Mouse (Mus musculus) neural tube, embryonic 11.5 days (tissue): Measurements from ENCODE around the gene Ccdc96. TPM values are rescaled to one million over a fixed set of nuclear protein-coding genes. Genes with fewer than 3 reads are reported as not detected.

Source experiments
- ATAC-seq: fragments of 200-750 bp; cut with Nextera tagmentation; 2 replicates; pipeline ENCODE4 v1.8.0; 2017; ENCODE audit warnings: moderate number of reproducible peaks, mild to moderate bottlenecking, moderate TSS enrichment, moderate library complexity; ENCODE audit not compliant: insufficient read depth, low FRiP score, low TSS enrichment
- DNase-seq: peaks from one replicate; pipeline ENCODE4 v3.0.0-alpha.2; 2015; ENCODE audit warnings: low spot score
- H3K27ac ChIP-seq: fragments of 300-500 bp; sonication (generic); 2 replicates; pipeline ENCODE4 v1.5.1; 2014; ENCODE audit warnings: low read depth, mild to moderate bottlenecking, low read length
- H3K27me3 ChIP-seq: fragments of 300-500 bp; sonication (generic); 2 replicates; pipeline ENCODE4 v1.6.1; 2014; ENCODE audit warnings: mild to moderate bottlenecking, low read length, mixed read lengths; ENCODE audit not compliant: control insufficient read depth, insufficient read depth
- H3K36me3 ChIP-seq: fragments of 300-500 bp; sonication (generic); 2 replicates; pipeline ENCODE4 v1.6.1; 2014; ENCODE audit warnings: mild to moderate bottlenecking, low read length, moderate library complexity, mixed read lengths; ENCODE audit not compliant: control insufficient read depth, insufficient read depth
- H3K4me1 ChIP-seq: fragments of 300-500 bp; sonication (generic); 2 replicates; pipeline ENCODE4 v1.6.1; 2014; ENCODE audit warnings: low read length, mixed read lengths; ENCODE audit not compliant: control insufficient read depth, insufficient read depth
- H3K4me2 ChIP-seq: fragments of 300-500 bp; sonication (generic); 2 replicates; pipeline ENCODE4 v1.6.1; 2014; ENCODE audit warnings: low read depth, mild to moderate bottlenecking, moderate library complexity
- H3K4me3 ChIP-seq: fragments of 300-500 bp; sonication (generic); 2 replicates; pipeline ENCODE4 v1.5.1; 2014; ENCODE audit warnings: low read depth, low read length
- H3K9ac ChIP-seq: fragments of 300-500 bp; sonication (generic); 2 replicates; pipeline ENCODE4 v1.6.1; 2014; ENCODE audit warnings: mild to moderate bottlenecking, low read length
- H3K9me3 ChIP-seq: fragments of 300-500 bp; sonication (generic); 2 replicates; pipeline ENCODE4 v1.6.1; 2016; ENCODE audit warnings: low read length; ENCODE audit not compliant: control insufficient read depth
- WGBS: fragments of 180-500 bp; shearing (Covaris S2); extraction: QIAGEN DNeasy Blood & Tissue Kit; methylation state at CpG from one replicate; pipeline ENCODE4 v1.1.7; 2014; 5-methylcytosine and 5-hydroxymethylcytosine counted together
- polyA plus RNA-seq: library from polyadenylated mRNA; unstranded; fragments of >200 nt; fragmentation: Nextera tagmentation; extraction: Ambion mirVana; gene quantifications from 2 replicates; pipeline ENCODE4 v1.2.1, GENCODE M21; 2014

The Ccdc96 gene
- 3.4 and 3.8 TPM in 2 replicates for polyA plus RNA-seq

DNA sequence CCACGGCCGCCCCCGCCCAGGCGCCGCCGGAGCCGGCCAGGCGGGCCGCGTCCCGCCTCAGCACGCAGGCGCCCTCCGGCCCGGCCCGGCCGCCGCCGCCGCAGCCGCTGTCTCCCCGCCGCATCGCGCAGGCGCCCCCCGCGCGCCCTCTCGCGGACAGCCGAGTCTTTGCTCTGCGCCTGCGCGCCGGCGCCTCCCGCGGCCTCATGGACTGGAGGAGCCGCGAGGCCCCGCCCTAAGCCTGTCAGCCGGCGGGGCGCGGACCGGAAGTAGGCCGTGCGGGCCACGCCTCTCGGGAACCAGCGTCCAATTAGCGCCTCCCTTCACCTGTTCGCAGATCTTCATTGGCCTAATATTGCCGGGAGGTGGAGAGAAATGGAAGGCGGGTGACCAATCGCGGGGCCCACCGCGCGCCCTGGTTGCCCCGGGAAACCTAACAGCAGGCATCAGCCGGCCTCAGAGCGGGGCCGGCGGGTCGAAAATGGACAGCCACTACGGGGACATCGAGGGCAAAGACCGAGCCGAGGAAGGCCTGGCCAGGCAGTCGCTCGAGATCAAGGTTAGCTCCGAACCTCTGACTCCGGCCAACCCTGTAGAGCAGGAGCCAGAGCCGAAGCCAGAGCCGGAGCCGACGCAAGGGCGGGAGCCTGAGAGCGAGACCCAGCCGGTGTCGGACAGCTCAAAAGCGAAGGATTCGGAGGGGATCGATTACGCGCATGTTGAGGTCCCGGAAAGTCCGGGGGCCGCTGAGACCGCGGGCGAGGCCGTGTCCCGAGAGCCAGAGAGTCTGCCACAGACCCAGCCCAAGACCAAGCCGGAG is at the start of gene Ccdc96, which contains the start of gene Tada2b:
TSS of gene Ccdc96 (plus strand) at position 418 of the 820 bp plus-strand sequence.
TSS of gene Tada2b (minus strand) at position 115 of the 820 bp plus-strand sequence.
- ATAC-seq = peak; percentile 97
- WGBS = under 1% methylated on average over 86 of the region's 97 CpGs
- Histone ChIP-seq H3K9me3 (no peaks in the 10 kb centered on the region), H3K27me3 (no peaks in the 10 kb centered on the region), H3K4me2 (peak within 1 kb of the TSS; percentile 96), H3K4me3 (peak within 1 kb of the TSS; percentile 87), H3K27ac (peak within 1 kb of the TSS; percentile 60), H3K4me1 (peaks cover 18% of the 10 kb centered on the region), H3K9ac (peak within 1 kb of the TSS; percentile 90), H3K36me3 (no peaks in the 10 kb centered on the region)
- peak; percentile 99 for DNase-seq

DNA sequence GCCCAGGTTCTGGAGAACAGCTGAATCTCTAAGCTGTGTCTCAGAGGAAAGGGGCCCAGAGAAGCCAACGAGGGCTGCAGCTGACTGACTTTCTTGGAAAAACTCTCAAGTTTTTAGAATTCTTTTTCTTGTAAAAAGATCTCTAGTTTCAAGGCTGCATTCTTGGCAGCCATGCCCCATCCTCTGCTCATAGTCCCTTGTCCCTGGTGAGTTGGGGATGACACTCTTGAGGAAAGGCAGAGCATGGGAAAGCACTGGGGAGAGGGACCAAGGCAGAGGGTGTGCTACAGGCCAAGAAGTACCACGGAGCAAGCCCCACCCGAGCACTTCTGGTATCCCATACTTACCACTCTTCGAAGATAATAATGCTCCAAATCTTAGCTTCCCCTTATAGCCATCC is 47.5 kb upstream of the Ccdc96 start:
- Histone ChIP-seq H3K9ac (no peak overlapping the region), H3K36me3 (no peaks in the 10 kb centered on the region), H3K4me1 (no peaks in the 10 kb centered on the region), H3K27ac (no peak overlapping the region), H3K4me3 (no peak overlapping the region), H3K4me2 (no peak overlapping the region), H3K27me3 (no peaks in the 10 kb centered on the region), H3K9me3 (no peaks in the 10 kb centered on the region)
- ATAC-seq = no peak
- no peak for DNase-seq
- 79% methylated on average over 4 of the region's 4 CpGs for WGBS

DNA sequence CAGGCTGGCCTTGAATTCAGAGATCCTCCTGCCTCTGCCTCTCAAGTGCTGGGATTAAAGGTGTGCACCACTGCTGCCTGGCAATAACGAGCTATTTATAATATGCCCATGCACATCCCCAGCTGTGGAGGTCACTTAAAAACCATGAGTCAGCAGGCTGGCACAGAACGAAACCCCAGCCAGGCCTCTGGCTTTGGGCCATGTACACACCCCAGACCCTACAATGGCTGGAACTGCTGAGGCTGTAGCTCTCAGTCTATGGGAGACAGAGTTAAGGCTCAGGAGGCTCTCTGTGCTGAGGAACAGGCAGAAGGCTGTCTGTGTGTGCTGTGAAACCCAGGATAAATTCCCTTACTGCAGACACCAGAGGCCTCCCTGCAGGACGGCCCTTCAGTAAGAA is 43.6 kb upstream of the Ccdc96 start:
- H3K4me3 ChIP-seq = no peak overlapping the region
- H3K4me1 ChIP-seq = no peaks in the 10 kb centered on the region
- no peak overlapping the region for H3K4me2 ChIP-seq
- no peak for ATAC-seq
- no peaks in the 10 kb centered on the region for H3K27me3 ChIP-seq
- H3K9me3 ChIP-seq = no peaks in the 10 kb centered on the region
- no peak overlapping the region for H3K27ac ChIP-seq
- 70% methylated on average over 3 of the region's 3 CpGs for WGBS
- no peak for DNase-seq
- no peaks in the 10 kb centered on the region for H3K36me3 ChIP-seq
- no peak overlapping the region for H3K9ac ChIP-seq

DNA sequence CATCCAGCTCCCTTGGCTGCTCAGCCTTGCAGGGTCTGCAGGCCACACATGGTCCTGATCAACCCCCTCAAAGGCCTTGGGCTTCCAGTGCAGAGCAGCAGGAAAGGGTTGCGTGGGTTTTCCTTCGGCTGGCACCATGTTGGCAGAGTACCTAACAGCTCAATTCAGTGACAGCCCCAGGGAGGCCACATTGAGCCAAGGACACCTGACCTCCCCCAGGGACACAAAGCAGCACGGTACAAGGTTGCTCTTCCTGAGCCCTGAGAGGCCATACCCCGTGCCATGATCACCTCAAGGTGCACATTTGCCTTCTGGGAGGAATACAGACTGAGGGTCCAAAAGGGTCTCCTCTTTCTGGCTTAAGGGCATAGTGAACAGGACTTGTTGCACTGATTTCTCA is 39.8 kb upstream of the Ccdc96 start:
- Histone ChIP-seq H3K4me3 (no peak overlapping the region), H3K36me3 (no peaks in the 10 kb centered on the region), H3K27me3 (no peaks in the 10 kb centered on the region), H3K9me3 (no peaks in the 10 kb centered on the region), H3K27ac (no peak overlapping the region), H3K4me1 (no peaks in the 10 kb centered on the region), H3K9ac (no peak overlapping the region), H3K4me2 (no peak overlapping the region)
- DNase-seq (no peak), ATAC-seq (no peak)
- WGBS = 57% methylated on average over 4 of the region's 4 CpGs

DNA sequence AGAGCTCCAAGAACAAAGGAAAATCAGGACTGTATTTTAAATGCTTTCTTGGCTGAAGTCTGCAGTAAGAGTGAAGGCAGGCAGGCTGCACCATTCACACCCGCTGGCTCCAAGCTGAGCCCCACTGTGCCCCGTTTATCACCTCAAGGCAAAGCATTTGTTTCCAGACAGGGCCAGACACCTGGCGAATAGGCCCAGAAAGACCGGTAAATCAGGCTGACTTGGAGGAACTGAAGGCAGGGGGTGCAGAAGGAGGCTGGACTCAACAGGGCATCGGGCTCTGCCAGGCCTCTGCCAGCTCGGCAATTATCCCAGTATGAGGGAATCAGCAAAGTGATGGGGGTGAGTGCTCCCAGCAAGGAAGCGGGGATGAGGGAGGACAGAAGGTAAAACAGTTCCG is 39.4 kb upstream of the Ccdc96 start:
- Histone ChIP-seq H3K9ac (no peak overlapping the region), H3K9me3 (no peaks in the 10 kb centered on the region), H3K4me2 (no peak overlapping the region), H3K4me3 (no peak overlapping the region), H3K27ac (no peak overlapping the region), H3K36me3 (no peaks in the 10 kb centered on the region), H3K27me3 (no peaks in the 10 kb centered on the region), H3K4me1 (no peaks in the 10 kb centered on the region)
- WGBS = 26% methylated on average over 8 of the region's 8 CpGs
- ATAC-seq = no peak
- DNase-seq = no peak

DNA sequence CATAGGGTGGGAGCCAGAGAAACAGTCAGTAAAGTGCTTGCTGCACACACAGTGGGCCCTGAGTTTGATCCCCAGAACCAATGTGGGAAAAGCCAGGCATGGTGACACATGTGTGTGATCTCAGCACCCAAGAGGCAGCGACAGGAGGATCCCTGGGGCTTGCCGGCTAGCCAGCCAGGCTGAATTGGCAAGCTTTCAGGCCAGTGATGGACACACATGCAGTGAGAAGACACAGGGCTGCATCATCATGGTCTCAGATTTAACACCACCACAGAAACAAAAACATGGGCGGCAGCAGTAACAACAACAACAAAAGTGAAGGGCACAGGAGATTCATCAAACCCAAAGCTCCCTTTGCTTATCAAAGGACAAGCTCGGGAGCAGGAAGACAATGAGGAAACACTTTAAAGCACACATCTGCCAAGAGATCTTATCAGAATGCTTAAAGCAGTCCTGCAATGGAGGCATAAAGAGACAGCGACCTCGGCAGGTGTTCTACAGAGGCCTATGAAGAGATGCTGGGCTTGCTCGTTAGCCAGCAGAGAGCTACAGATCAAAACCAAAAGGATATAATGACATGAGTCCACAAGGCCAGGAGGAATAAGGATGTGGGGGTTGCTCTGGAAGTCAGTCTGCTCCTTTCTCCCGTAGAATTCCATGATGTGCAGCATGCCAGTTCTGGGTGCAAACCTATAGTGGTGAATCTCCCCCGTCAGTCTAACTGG is 38.1 kb upstream of the Ccdc96 start:
- Histone ChIP-seq H3K36me3 (no peaks in the 10 kb centered on the region), H3K4me2 (no peak overlapping the region), H3K9ac (no peak overlapping the region), H3K27me3 (no peaks in the 10 kb centered on the region), H3K27ac (no peak overlapping the region), H3K4me1 (no peaks in the 10 kb centered on the region), H3K9me3 (no peaks in the 10 kb centered on the region), H3K4me3 (no peak overlapping the region)
- 47% methylated on average over 9 of the region's 9 CpGs for WGBS
- no peak for ATAC-seq
- no peak for DNase-seq

DNA sequence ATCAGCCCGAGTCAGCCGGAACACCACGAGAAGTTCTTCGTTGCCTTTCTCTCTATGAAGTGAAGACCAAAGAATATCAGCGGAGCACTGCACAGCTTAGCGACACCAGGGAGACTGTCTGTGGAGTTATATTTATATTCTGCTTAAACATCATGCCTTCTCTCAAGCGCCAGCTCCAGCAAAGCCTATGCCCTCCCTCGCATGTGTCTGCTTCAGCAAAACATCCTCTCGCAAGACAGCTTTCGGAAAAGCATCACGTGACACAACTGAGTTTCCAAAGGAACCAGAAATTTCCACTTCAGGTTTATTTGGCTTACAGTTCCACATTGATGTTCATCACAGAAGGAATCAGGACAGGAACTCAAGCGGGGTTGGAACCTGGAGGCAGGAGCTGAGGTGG is 36.5 kb upstream of the Ccdc96 start:
- no peak overlapping the region for H3K27ac ChIP-seq
- WGBS = 95% methylated on average over 12 of the region's 12 CpGs
- no peaks in the 10 kb centered on the region for H3K9me3 ChIP-seq
- no peak overlapping the region for H3K4me3 ChIP-seq
- no peak for ATAC-seq
- no peaks in the 10 kb centered on the region for H3K36me3 ChIP-seq
- H3K4me1 ChIP-seq = no peaks in the 10 kb centered on the region
- H3K4me2 ChIP-seq = no peak overlapping the region
- H3K27me3 ChIP-seq = no peaks in the 10 kb centered on the region
- H3K9ac ChIP-seq = no peak overlapping the region
- DNase-seq = no peak

DNA sequence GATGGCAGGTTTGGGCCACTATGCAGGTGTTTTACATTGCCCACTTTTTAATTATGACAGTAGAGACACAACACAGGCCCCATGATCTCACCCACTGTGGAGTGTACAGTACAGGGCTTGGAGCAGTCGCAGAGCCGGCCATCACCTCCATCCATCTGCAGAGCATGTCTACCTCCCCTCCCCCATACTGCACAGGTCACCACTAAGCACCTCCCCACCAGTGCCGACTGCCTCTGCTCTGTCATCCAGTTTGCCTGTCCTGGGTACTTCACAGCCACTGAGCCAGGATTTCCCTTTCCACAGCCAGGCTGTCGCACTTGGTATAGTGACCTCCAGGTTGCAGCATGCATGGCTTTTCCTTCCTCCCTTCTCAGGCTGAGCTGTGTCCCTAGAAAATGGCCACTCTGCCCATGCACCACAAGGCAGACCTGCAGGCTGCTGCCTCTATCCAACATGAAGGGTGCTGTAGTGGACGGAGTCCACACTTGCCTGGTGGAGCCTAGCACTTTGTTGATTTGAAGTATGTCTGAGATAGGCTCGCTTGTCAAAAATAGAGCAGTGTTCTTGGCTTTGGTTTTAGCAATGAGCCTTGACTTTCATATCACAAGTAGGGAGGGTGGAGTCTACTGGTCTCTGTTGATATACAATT is 34.6 kb upstream of the Ccdc96 start:
- H3K27me3 ChIP-seq = no peaks in the 10 kb centered on the region
- no peak for DNase-seq
- WGBS = 74% methylated on average over 6 of the region's 6 CpGs

More for the DNA sequence above, 34.6 kb upstream of the Ccdc96 start:
- H3K4me1 ChIP-seq = no peaks in the 10 kb centered on the region
- H3K36me3 ChIP-seq = no peaks in the 10 kb centered on the region
- no peak overlapping the region for H3K4me2 ChIP-seq
- ATAC-seq = no peak
- no peak overlapping the region for H3K4me3 ChIP-seq
- no peak overlapping the region for H3K27ac ChIP-seq
- no peaks in the 10 kb centered on the region for H3K9me3 ChIP-seq
- no peak overlapping the region for H3K9ac ChIP-seq
